7 mouse cellular contexts compared by ENCODE assay signal in the genomic region with DNA sequence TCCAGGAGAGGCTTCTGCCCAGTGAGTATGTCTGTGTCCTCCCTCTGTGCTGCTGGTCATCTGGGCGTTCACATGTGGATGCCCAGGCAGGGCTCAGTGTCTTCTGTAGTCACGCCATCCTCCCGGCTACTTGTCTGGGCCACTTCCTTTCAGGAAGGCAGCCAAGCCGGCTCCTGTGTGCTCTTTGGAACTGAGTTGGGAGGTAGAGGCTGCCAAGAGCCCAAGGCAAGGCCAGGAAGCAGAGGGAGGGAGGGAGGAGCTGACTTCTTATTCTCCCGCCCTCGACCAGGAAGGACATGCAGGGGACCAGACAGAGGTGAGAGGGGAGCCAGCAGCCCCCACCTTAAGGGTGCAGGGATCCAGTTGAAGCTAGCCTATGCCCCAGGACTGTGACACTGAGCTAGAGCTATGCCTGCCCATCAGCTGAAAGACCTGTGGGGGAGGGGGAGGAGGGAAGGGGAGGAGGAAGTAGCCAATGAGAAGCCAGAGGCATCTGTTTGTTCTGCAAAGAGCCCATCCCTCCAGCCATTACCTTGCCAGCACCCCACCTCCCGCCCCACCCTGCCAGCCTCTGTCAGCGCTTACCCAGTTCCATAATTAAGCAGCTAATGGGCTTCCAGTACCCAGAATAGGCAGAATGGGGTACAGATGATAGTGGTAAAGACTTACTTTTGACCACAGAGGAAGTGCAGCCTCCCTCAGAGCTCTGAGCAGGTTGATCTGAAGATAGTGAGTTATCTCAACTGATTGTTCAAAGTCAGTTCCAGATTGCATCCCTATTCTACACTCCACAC. TPM values are rescaled to one million over a fixed set of nuclear protein-coding genes. Genes with fewer than 3 reads are reported as not detected.
DNase-seq lines count a peak whose midpoint lies in the region; ATAC-seq lines count a peak whose summit lies in the region.

No protein-coding gene starts in this region.

- no peak overlapping the region for H3K9ac ChIP-seq in heart, embryonic 16.5 days (ENCODE audit: low read length)

- no peaks in the 10 kb centered on the region for H3K36me3 ChIP-seq in heart, embryonic 16.5 days (ENCODE audit: control insufficient read depth, insufficient read depth)
- H3K36me3 ChIP-seq in midbrain, embryonic 10.5 days = no peaks in the 10 kb centered on the region

- peaks cover 16% of the 10 kb centered on the region for H3K4me1 ChIP-seq in heart, embryonic 16.5 days (ENCODE audit: control insufficient read depth, insufficient read depth, low read length)
- peaks cover 14% of the 10 kb centered on the region for H3K4me1 ChIP-seq in midbrain, embryonic 10.5 days

- no peak overlapping the region for H3K4me3 ChIP-seq in heart, embryonic 16.5 days (ENCODE audit: low read length)
- no peak overlapping the region for H3K4me3 ChIP-seq in midbrain, embryonic 10.5 days

- 11% methylated on average over 8 of the region's 8 CpGs for WGBS in heart, embryonic 16.5 days
- WGBS in midbrain, embryonic 10.5 days = 26% methylated on average over 8 of the region's 8 CpGs

- ATAC-seq in heart, embryonic 16.5 days (replicated peaks; ENCODE audit: extremely low read depth, insufficient read depth, low FRiP score) = peak; percentile 72

- peak overlapping the region; percentile 61 for H3K27ac ChIP-seq in heart, embryonic 16.5 days (ENCODE audit: low read length)
- H3K27ac ChIP-seq in midbrain, embryonic 10.5 days (replicated peaks) = peak overlapping the region; percentile 55; the same call in 1 of the 2 replicates

- H3K4me2 ChIP-seq in heart, embryonic 16.5 days (ENCODE audit: low read depth, low read length) = no peak overlapping the region; the same call in 1 of the 2 replicates

- H3K9me3 ChIP-seq in heart, embryonic 16.5 days (replicated peaks; ENCODE audit: control insufficient read depth, low read length) = no peaks in the 10 kb centered on the region
- no peaks in the 10 kb centered on the region for H3K9me3 ChIP-seq in midbrain, embryonic 10.5 days (replicated peaks)

- DNase-seq in ES-CJ7 (ENCODE audit: low read depth, low spot score) = peak; percentile 98
- DNase-seq in adrenal gland, adult 18-20 months (ENCODE audit: low spot score in 2 of 2) = peak; percentile 32 to 62
- peak; percentile 52 for DNase-seq in fat pad, adult 2 months (ENCODE audit: extremely low read depth, low read depth, low spot score)
- peak; percentile 88 for DNase-seq in kidney, postnatal 14 days
- no peak for DNase-seq in midbrain, embryonic 10.5 days (ENCODE audit: low spot score)
- peak; percentile 54 for DNase-seq in urinary bladder, postnatal 25 days (ENCODE audit: low spot score)

- no peaks in the 10 kb centered on the region for H3K27me3 ChIP-seq in heart, embryonic 16.5 days (ENCODE audit: control insufficient read depth, insufficient read depth, low read length)
- peaks cover 7% of the 10 kb centered on the region for H3K27me3 ChIP-seq in midbrain, embryonic 10.5 days (ENCODE audit: low read depth, poor library complexity, severe bottlenecking)

RNA-seq across cellular contexts. Expression of gene Hils1, which starts 9.1 kb away (rescaled TPM):
- total RNA-seq in adrenal gland, adult 18-20 months (2021) = not detected
- polyA plus RNA-seq in heart, embryonic 16.5 days (2015; fragmentation: Nextera tagmentation; extraction: Ambion mirVana) = 0.33 TPM in 1 of 2 replicates, not detected in the other
- polyA plus RNA-seq in midbrain, embryonic 10.5 days (2016; fragmentation: Nextera tagmentation; extraction: Ambion mirVana) = not detected in 2 replicates

RNA-seq across cellular contexts. Expression of gene Sgca, which starts 17.9 kb away (rescaled TPM):
- total RNA-seq in adrenal gland, adult 18-20 months (2021) = under 1 TPM in 1 of 2 experiments, not detected in 1; 0.80 TPM
- polyA plus RNA-seq in heart, embryonic 16.5 days (2015; fragmentation: Nextera tagmentation; extraction: Ambion mirVana) = 27.9 and 29.4 TPM in 2 replicates
- polyA plus RNA-seq in midbrain, embryonic 10.5 days (2016; fragmentation: Nextera tagmentation; extraction: Ambion mirVana) = 0.20 TPM in 1 of 2 replicates, not detected in the other

RNA-seq across cellular contexts. Expression of gene Col1a1, which starts 22.2 kb away (rescaled TPM):
- total RNA-seq in adrenal gland, adult 18-20 months (2021) = 10 to 100 TPM; 20.4 to 40.2 TPM
- polyA plus RNA-seq in heart, embryonic 16.5 days (2015; fragmentation: Nextera tagmentation; extraction: Ambion mirVana) = 669 and 799 TPM in 2 replicates
- 85.4 and 177 TPM in 2 replicates for polyA plus RNA-seq in midbrain, embryonic 10.5 days (2016; fragmentation: Nextera tagmentation; extraction: Ambion mirVana)

RNA-seq across cellular contexts. Expression of gene Ppp1r9b, which starts 32.6 kb away (rescaled TPM):
- 100 to 1,000 TPM; 107 to 115 TPM for total RNA-seq in adrenal gland, adult 18-20 months (2021)
- polyA plus RNA-seq in heart, embryonic 16.5 days (2015; fragmentation: Nextera tagmentation; extraction: Ambion mirVana) = 5.8 and 6.4 TPM in 2 replicates
- polyA plus RNA-seq in midbrain, embryonic 10.5 days (2016; fragmentation: Nextera tagmentation; extraction: Ambion mirVana) = 8.6 and 9.0 TPM in 2 replicates

RNA-seq across cellular contexts. Expression of gene Samd14, which starts 51.4 kb away (rescaled TPM):
- total RNA-seq in adrenal gland, adult 18-20 months (2021) = 1 to 10 TPM; 3.7 TPM
- polyA plus RNA-seq in heart, embryonic 16.5 days (2015; fragmentation: Nextera tagmentation; extraction: Ambion mirVana) = 8.6 and 9.0 TPM in 2 replicates
- polyA plus RNA-seq in midbrain, embryonic 10.5 days (2016; fragmentation: Nextera tagmentation; extraction: Ambion mirVana) = 40.8 and 58.6 TPM in 2 replicates

Comparison
In these comparisons a context has a peak if more than half of its experiments do, and no peak if none do; other contexts are left out.
1. RNA of gene Sgca, which starts 17.9 kb away (polyA plus RNA-seq): 27.9 to 29.4 TPM in heart, embryonic 16.5 days; 0.20 TPM in midbrain, embryonic 10.5 days; every median in the first group is over 10 times any median in the second.